Mouse (Mus musculus): ENCODE data around the gene Ttc27. TPM values are rescaled to one million over a fixed set of nuclear protein-coding genes. Genes with fewer than 3 reads are reported as not detected.

Gene Ttc27
- polyA plus RNA-seq, 1 experiment from 2014 or later = 10.9 TPM

DNA sequence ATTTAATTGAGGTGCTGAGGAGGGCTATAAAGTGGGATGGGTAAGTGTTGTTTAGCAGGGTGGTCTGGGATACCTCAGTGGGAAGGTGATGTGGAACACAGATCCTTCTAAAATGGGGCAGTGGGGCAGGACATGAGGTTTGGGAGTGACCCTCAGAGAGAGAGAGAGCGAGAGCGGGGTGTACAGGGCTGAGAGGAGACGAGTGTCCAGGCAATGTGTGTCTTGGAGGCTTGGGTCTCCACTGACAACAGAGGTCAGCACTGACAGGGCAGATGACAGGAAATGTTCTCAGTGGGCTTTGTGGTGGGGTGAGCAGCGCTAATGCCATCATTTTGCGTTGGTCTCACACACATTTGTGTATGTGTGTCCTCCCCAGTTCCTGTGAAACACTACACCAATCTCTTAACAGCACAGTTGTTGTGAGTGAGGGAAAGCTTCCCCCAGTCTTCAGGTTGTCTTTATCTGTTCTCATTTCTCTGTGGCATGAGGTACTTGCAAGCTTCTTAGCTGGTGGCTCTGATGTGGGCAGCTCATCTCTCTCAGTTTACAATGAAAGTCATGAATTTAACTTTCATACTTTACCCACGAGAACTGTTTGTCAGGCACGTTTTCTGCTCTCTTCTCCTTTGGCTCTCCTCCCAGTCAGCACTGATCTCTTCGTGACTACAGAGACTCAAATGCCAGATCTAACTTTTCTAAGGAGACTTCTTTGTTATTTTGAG, 35.5 kb downstream of the Ttc27 start:
- no peak overlapping the region for H3K4me2 ChIP-seq
- H3K4me3 ChIP-seq (replicated peaks) = no peak overlapping the region
- WGBS (ENCODE audit: insufficient replicate concordance) = 70% methylated on average over 8 of the region's 8 CpGs
- no peak overlapping the region for H3K27ac ChIP-seq (replicated peaks)
- H3K9me3 ChIP-seq (replicated peaks) = no peaks in the 10 kb centered on the region
- H3K27me3 ChIP-seq = no peaks in the 10 kb centered on the region
- no peak overlapping the region for H3K9ac ChIP-seq
- no peak for ATAC-seq (ENCODE audit: insufficient read depth)
- no peaks in the 10 kb centered on the region for H3K36me3 ChIP-seq (replicated peaks)
- H3K4me1 ChIP-seq (replicated peaks) = no peaks in the 10 kb centered on the region

DNA sequence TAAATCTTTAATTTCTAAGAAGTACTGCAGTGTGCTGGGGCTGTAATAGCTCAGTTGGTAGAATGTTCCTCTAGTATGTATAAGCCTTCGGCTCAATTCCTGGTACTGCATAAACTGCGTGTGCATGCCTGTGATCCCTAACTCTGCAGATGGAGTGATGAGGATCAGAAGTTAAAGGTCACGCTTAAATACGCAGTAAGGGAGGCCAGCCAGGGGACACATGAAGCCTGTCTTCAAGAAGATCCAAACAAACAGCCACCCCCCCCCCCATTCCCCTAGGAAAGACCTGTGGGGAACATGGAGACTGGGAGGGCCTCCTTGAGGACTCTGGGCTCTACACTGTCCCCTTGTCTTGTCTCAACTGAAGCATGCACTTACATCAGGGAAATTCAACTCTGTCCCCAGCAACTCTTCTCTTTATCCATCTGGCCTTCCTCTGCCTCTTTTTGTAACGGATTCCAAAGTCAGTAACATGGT, 36.1 kb downstream of the Ttc27 start:
- Histone ChIP-seq H3K4me3 (replicated peaks) (no peak overlapping the region), H3K27ac (replicated peaks) (no peak overlapping the region), H3K27me3 (no peaks in the 10 kb centered on the region), H3K36me3 (replicated peaks) (0 out of 2 replicates have a peak, but pooled peaks cover 3% of the 10 kb centered on the region), H3K9ac (no peak overlapping the region), H3K9me3 (replicated peaks) (no peaks in the 10 kb centered on the region), H3K4me1 (replicated peaks) (no peaks in the 10 kb centered on the region), H3K4me2 (no peak overlapping the region)
- ATAC-seq (ENCODE audit: insufficient read depth) = no peak
- WGBS (ENCODE audit: insufficient replicate concordance) = 71% methylated on average over 5 of the region's 5 CpGs

- no peaks in the 10 kb centered on the region for H3K4me1 ChIP-seq (replicated peaks)
- no peaks in the 10 kb centered on the region for H3K27me3 ChIP-seq
- 79% methylated on average over 11 of the region's 11 CpGs for WGBS (ENCODE audit: insufficient replicate concordance)
- no peak overlapping the region for H3K4me3 ChIP-seq (replicated peaks)
- H3K4me2 ChIP-seq = no peak overlapping the region
- no peak for ATAC-seq (ENCODE audit: insufficient read depth)
- no peak overlapping the region for H3K27ac ChIP-seq (replicated peaks)
- H3K9ac ChIP-seq = no peak overlapping the region
- no peaks in the 10 kb centered on the region for H3K9me3 ChIP-seq (replicated peaks)
- H3K36me3 ChIP-seq (replicated peaks) = 0 out of 2 replicates have a peak, but pooled peaks cover 3% of the 10 kb centered on the region
Observed at GRCm38 (mm10) chr17:74754369-74755118, 37.0 kb downstream of the Ttc27 start.

GRCm38 (mm10) chr17:74769390-74769811, 51.9 kb downstream of the Ttc27 start:
- no peak for ATAC-seq (ENCODE audit: insufficient read depth)
- no peaks in the 10 kb centered on the region for H3K27me3 ChIP-seq
- no peaks in the 10 kb centered on the region for H3K4me1 ChIP-seq (replicated peaks)
- H3K4me2 ChIP-seq = no peak overlapping the region
- H3K27ac ChIP-seq (replicated peaks) = no peak overlapping the region
- no peak overlapping the region for H3K4me3 ChIP-seq (replicated peaks)
- no peak overlapping the region for H3K9ac ChIP-seq
- no peaks in the 10 kb centered on the region for H3K36me3 ChIP-seq (replicated peaks)
- H3K9me3 ChIP-seq (replicated peaks) = no peaks in the 10 kb centered on the region
- 57% methylated on average over 9 of the region's 9 CpGs for WGBS (ENCODE audit: insufficient replicate concordance)

DNA sequence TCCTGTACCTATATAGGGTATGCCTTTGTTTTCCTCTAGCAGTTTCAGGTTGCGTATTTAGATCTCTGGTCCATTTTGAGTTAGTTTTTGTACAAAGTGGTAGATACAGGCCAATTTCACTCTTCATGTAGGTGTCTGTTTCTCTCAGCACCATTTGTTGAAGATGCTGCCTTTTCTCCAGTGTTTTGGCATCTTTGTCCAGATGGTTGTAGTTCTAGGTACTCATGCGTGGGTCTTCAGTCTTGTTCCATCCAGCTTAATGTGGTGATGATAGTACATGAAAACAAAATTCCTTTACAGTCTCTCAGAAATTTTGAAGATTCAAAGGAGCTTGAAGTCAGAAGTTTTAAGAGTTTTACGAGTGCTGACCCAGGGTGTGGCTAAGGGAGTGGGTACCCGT, 54.8 kb downstream of the Ttc27 start:
- H3K27me3 ChIP-seq = no peaks in the 10 kb centered on the region
- whole genome bisulfite sequencing (ENCODE audit: insufficient replicate concordance) = 82% methylated on average over 4 of the region's 4 CpGs

GRCm38 (mm10) chr17:74773556-74773955, 56.0 kb downstream of the Ttc27 start:
- WGBS (ENCODE audit: insufficient replicate concordance) = 80% methylated on average over 5 of the region's 5 CpGs
- no peak overlapping the region for H3K4me2 ChIP-seq
- no peaks in the 10 kb centered on the region for H3K9me3 ChIP-seq (replicated peaks)
- H3K27me3 ChIP-seq = no peaks in the 10 kb centered on the region
- no peaks in the 10 kb centered on the region for H3K36me3 ChIP-seq (replicated peaks)
- no peak overlapping the region for H3K27ac ChIP-seq (replicated peaks)
- H3K4me3 ChIP-seq (replicated peaks) = no peak overlapping the region
- H3K9ac ChIP-seq = no peak overlapping the region
- no peaks in the 10 kb centered on the region for H3K4me1 ChIP-seq (replicated peaks)
- ATAC-seq (ENCODE audit: insufficient read depth) = no peak

More for the DNA sequence above, 54.8 kb downstream of the Ttc27 start:
- Histone ChIP-seq H3K9me3 (replicated peaks) (no peaks in the 10 kb centered on the region), H3K4me1 (replicated peaks) (no peaks in the 10 kb centered on the region), H3K36me3 (replicated peaks) (no peaks in the 10 kb centered on the region), H3K27ac (replicated peaks) (no peak overlapping the region), H3K4me2 (no peak overlapping the region), H3K4me3 (replicated peaks) (no peak overlapping the region), H3K9ac (no peak overlapping the region)
- ATAC-seq (ENCODE audit: insufficient read depth) = no peak

- ATAC-seq (ENCODE audit: insufficient read depth) = no peak
- no peak overlapping the region for H3K9ac ChIP-seq
Observed at GRCm38 (mm10) chr17:74780133-74780532, 62.6 kb downstream of the Ttc27 start.

GRCm38 (mm10) chr17:74780627-74781026, 63.1 kb downstream of the Ttc27 start:
- H3K4me2 ChIP-seq = no peak overlapping the region
- H3K27ac ChIP-seq (replicated peaks) = no peak overlapping the region
- no peaks in the 10 kb centered on the region for H3K27me3 ChIP-seq
- H3K36me3 ChIP-seq (replicated peaks) = no peaks in the 10 kb centered on the region
- WGBS (ENCODE audit: insufficient replicate concordance) = 76% methylated on average over 9 of the region's 9 CpGs
- no peak overlapping the region for H3K9ac ChIP-seq
- H3K4me3 ChIP-seq (replicated peaks) = no peak overlapping the region
- no peak for ATAC-seq (ENCODE audit: insufficient read depth)
- no peaks in the 10 kb centered on the region for H3K9me3 ChIP-seq (replicated peaks)
- H3K4me1 ChIP-seq (replicated peaks) = no peaks in the 10 kb centered on the region

More at GRCm38 (mm10) chr17:74780133-74780532, 62.6 kb downstream of the Ttc27 start:
- no peak overlapping the region for H3K4me2 ChIP-seq
- no peaks in the 10 kb centered on the region for H3K27me3 ChIP-seq
- H3K4me3 ChIP-seq (replicated peaks) = no peak overlapping the region
- WGBS (ENCODE audit: insufficient replicate concordance) = 81% methylated on average over 4 of the region's 4 CpGs
- no peaks in the 10 kb centered on the region for H3K4me1 ChIP-seq (replicated peaks)
- no peaks in the 10 kb centered on the region for H3K9me3 ChIP-seq (replicated peaks)
- H3K27ac ChIP-seq (replicated peaks) = no peak overlapping the region
- H3K36me3 ChIP-seq (replicated peaks) = no peaks in the 10 kb centered on the region

GRCm38 (mm10) chr17:74781911-74782310, 64.4 kb downstream of the Ttc27 start:
- Histone ChIP-seq H3K4me3 (replicated peaks) (no peak overlapping the region), H3K27me3 (no peaks in the 10 kb centered on the region), H3K27ac (replicated peaks) (no peak overlapping the region), H3K36me3 (replicated peaks) (no peaks in the 10 kb centered on the region), H3K9ac (no peak overlapping the region), H3K9me3 (replicated peaks) (no peaks in the 10 kb centered on the region), H3K4me1 (replicated peaks) (no peaks in the 10 kb centered on the region), H3K4me2 (no peak overlapping the region)
- no peak for ATAC-seq (ENCODE audit: insufficient read depth)

DNA sequence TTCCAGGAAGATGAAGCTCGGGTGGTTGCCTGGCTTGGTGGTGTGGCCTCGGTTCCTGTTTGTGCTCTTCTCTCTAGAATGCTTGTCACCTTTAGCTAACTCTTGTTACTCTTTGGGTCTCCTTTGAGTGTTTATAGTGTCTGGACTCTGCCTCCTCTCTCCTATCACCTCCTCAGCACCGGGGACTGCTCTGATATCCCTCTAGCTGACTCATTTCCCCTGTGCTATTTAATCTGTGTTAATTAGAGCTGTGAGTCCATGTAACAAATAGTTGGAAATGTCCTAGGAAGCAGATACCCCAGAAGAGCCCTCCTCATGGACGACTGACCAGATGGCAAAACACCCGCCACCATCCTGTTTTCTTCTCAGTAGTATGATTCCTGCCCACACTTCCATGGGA, 68.1 kb downstream of the Ttc27 start:
- Histone ChIP-seq H3K27me3 (no peaks in the 10 kb centered on the region), H3K27ac (replicated peaks) (no peak overlapping the region), H3K9ac (no peak overlapping the region), H3K4me2 (no peak overlapping the region), H3K4me1 (replicated peaks) (no peaks in the 10 kb centered on the region), H3K36me3 (replicated peaks) (0 out of 2 replicates have a peak, but pooled peaks cover 3% of the 10 kb centered on the region), H3K9me3 (replicated peaks) (no peaks in the 10 kb centered on the region), H3K4me3 (replicated peaks) (no peak overlapping the region)
- 38% methylated on average over 5 of the region's 5 CpGs for WGBS (ENCODE audit: insufficient replicate concordance)
- no peak for ATAC-seq (ENCODE audit: insufficient read depth)

- Histone ChIP-seq H3K9me3 (replicated peaks) (no peaks in the 10 kb centered on the region), H3K4me3 (replicated peaks) (no peak overlapping the region), H3K4me2 (no peak overlapping the region), H3K4me1 (replicated peaks) (no peaks in the 10 kb centered on the region), H3K9ac (no peak overlapping the region), H3K27me3 (no peaks in the 10 kb centered on the region), H3K36me3 (replicated peaks) (0 out of 2 replicates have a peak, but pooled peaks cover 3% of the 10 kb centered on the region), H3K27ac (replicated peaks) (no peak overlapping the region)
- 81% methylated on average over 10 of the region's 10 CpGs for WGBS (ENCODE audit: insufficient replicate concordance)
- ATAC-seq (ENCODE audit: insufficient read depth) = no peak
Observed at GRCm38 (mm10) chr17:74786198-74786734, 68.7 kb downstream of the Ttc27 start.
